Mouse (Mus musculus) bone marrow, adult 2 months (tissue): ENCODE results near the gene Edn2.

ENCODE experiments used
- CTCF ChIP-seq: fragments of 200-500 bp; IDR thresholded peaks from 2 replicates; pipeline ENCODE4 v1.5.1; 2011; ENCODE audit warnings: low read length, control low read depth; ENCODE audit not compliant: control insufficient read depth, insufficient read depth
- POLR2A ChIP-seq: fragments of 200-500 bp; IDR thresholded peaks from 2 replicates; pipeline ENCODE4 v1.6.1; 2011; ENCODE audit warnings: low read depth, mild to moderate bottlenecking, control low read depth, low read length, borderline replicate concordance; ENCODE audit not compliant: control insufficient read depth

DNA sequence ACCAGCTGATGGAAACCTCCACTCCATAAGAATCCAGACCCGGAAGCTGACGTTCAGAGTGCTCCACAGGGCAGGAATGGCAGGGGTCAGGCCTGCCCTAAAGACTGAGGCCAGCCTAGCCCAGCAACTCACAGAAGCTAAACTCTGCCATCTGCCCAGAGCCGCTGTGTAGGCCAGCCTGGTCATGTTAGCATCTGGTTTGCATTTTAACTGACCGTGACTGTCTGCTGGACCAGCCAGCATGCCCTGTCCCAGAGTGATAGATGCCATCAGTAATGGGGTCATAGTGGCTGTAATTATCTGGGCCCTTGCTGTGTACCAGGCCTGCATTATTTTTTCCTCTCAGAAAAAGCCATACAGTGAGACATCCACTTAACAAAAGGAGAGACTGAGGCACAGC lies 30.1 kb upstream of the Edn2 start:
- TF ChIP-seq POLR2A (no peak), CTCF (no peak)
